Mouse (Mus musculus): ENCODE data around the gene Ankrd37. TPM values are rescaled to one million over a fixed set of nuclear protein-coding genes. Genes with fewer than 3 reads are reported as not detected.

The Ankrd37 gene
- polyA plus RNA-seq, 1 experiment = 1.8 TPM

- Histone ChIP-seq H3K27me3 (replicated peaks; ENCODE audit: control insufficient read depth, insufficient read depth, low read length) (no peaks in the 10 kb centered on the region), H3K4me3 (ENCODE audit: insufficient read depth, low read depth, low read length) (peak overlapping the region; percentile 3; the same call in 1 of the 2 replicates), H3K27ac (ENCODE audit: insufficient read depth, low read depth, low read length) (no peak overlapping the region), H3K36me3 (ENCODE audit: control insufficient read depth, insufficient read depth, low read length) (no peaks in the 10 kb centered on the region), H3K4me1 (ENCODE audit: control insufficient read depth, insufficient read depth, low read length) (peaks cover 7% of the 10 kb centered on the region; the same call in 1 of the 2 replicates)
- peak; percentile 57 for DNase-seq
- TF ChIP-seq POLR2A (IDR thresholded peaks at IDR 0.05; ENCODE audit: low read depth, low read length) = no peak
- peak; percentile 54 for TF ChIP-seq CTCF (conservative IDR thresholded peaks at IDR 0.05; ENCODE audit: insufficient read depth, insufficient read length, low read depth, low read length)
- WGBS = 11% methylated on average over 17 of the region's 17 CpGs
Observed at GRCm38 (mm10) chr8:46010746-46011680, 5.5 kb upstream of the Ankrd37 start.

GRCm38 (mm10) chr8:46010306-46010705 lies 4.8 kb upstream of the Ankrd37 start:
- Histone ChIP-seq H3K27me3 (replicated peaks; ENCODE audit: control insufficient read depth, insufficient read depth, low read length) (no peaks in the 10 kb centered on the region), H3K4me1 (ENCODE audit: control insufficient read depth, insufficient read depth, low read length) (peaks cover 7% of the 10 kb centered on the region; the same call in 1 of the 2 replicates), H3K36me3 (ENCODE audit: control insufficient read depth, insufficient read depth, low read length) (no peaks in the 10 kb centered on the region), H3K27ac (ENCODE audit: insufficient read depth, low read depth, low read length) (no peak overlapping the region), H3K4me3 (ENCODE audit: insufficient read depth, low read depth, low read length) (no peak overlapping the region)
- DNase-seq = peak; percentile 22
- no peak for TF ChIP-seq CTCF (conservative IDR thresholded peaks at IDR 0.05; ENCODE audit: insufficient read depth, insufficient read length, low read depth, low read length)
- TF ChIP-seq POLR2A (IDR thresholded peaks at IDR 0.05; ENCODE audit: low read depth, low read length) = no peak
- WGBS = 78% methylated on average over 2 of the region's 2 CpGs

GRCm38 (mm10) chr8:46007050-46007672 lies 1.7 kb upstream of the Ankrd37 start:
- Histone ChIP-seq H3K4me3 (ENCODE audit: insufficient read depth, low read depth, low read length) (no peak overlapping the region), H3K27me3 (replicated peaks; ENCODE audit: control insufficient read depth, insufficient read depth, low read length) (no peaks in the 10 kb centered on the region), H3K27ac (ENCODE audit: insufficient read depth, low read depth, low read length) (no peak overlapping the region), H3K36me3 (ENCODE audit: control insufficient read depth, insufficient read depth, low read length) (no peaks in the 10 kb centered on the region), H3K4me1 (ENCODE audit: control insufficient read depth, insufficient read depth, low read length) (peaks cover 7% of the 10 kb centered on the region; the same call in 1 of the 2 replicates)
- 65% methylated on average over 3 of the region's 3 CpGs for WGBS
- no peak for TF ChIP-seq POLR2A (IDR thresholded peaks at IDR 0.05; ENCODE audit: low read depth, low read length)
- TF ChIP-seq CTCF (conservative IDR thresholded peaks at IDR 0.05; ENCODE audit: insufficient read depth, insufficient read length, low read depth, low read length) = no peak
- no peak for DNase-seq

- peaks cover 5% of the 10 kb centered on the region; the same call in 1 of the 2 replicates for H3K36me3 ChIP-seq (ENCODE audit: control insufficient read depth, insufficient read depth, low read length)
- H3K4me3 ChIP-seq (ENCODE audit: insufficient read depth, low read depth, low read length) = peak overlapping the region; percentile 78
- DNase-seq = peak; percentile 99
- 3% methylated on average over 55 of the region's 55 CpGs for WGBS
- no peak for TF ChIP-seq CTCF (conservative IDR thresholded peaks at IDR 0.05; ENCODE audit: insufficient read depth, insufficient read length, low read depth, low read length)
- TF ChIP-seq POLR2A (IDR thresholded peaks at IDR 0.05; ENCODE audit: low read depth, low read length) = peak; percentile 87
- peaks cover 7% of the 10 kb centered on the region; the same call in 1 of the 2 replicates for H3K4me1 ChIP-seq (ENCODE audit: control insufficient read depth, insufficient read depth, low read length)
- H3K27ac ChIP-seq (ENCODE audit: insufficient read depth, low read depth, low read length) = peak overlapping the region; percentile 95
- no peaks in the 10 kb centered on the region for H3K27me3 ChIP-seq (replicated peaks; ENCODE audit: control insufficient read depth, insufficient read depth, low read length)
Observed at GRCm38 (mm10) chr8:45999784-46000705, 5.5 kb downstream of the Ankrd37 start.

GRCm38 (mm10) chr8:45999138-45999783 lies 6.2 kb downstream of the Ankrd37 start, which contains the start of gene Lrp2bp:
Gene Lrp2bp, plus strand, starts transcription at chr8:45999303.
- TF ChIP-seq POLR2A (IDR thresholded peaks at IDR 0.05; ENCODE audit: low read depth, low read length) (no peak), CTCF (conservative IDR thresholded peaks at IDR 0.05; ENCODE audit: insufficient read depth, insufficient read length, low read depth, low read length) (no peak)
- H3K36me3 ChIP-seq (ENCODE audit: control insufficient read depth, insufficient read depth, low read length) = peaks cover 5% of the 10 kb centered on the region; the same call in 1 of the 2 replicates
- H3K27ac ChIP-seq (ENCODE audit: insufficient read depth, low read depth, low read length) = peak within 1 kb of the TSS; percentile 95
- peaks cover 7% of the 10 kb centered on the region; the same call in 1 of the 2 replicates for H3K4me1 ChIP-seq (ENCODE audit: control insufficient read depth, insufficient read depth, low read length)
- no peaks in the 10 kb centered on the region for H3K27me3 ChIP-seq (replicated peaks; ENCODE audit: control insufficient read depth, insufficient read depth, low read length)
- H3K4me3 ChIP-seq (ENCODE audit: insufficient read depth, low read depth, low read length) = peak within 1 kb of the TSS; percentile 78
- DNase-seq = peak; percentile 56
- 5% methylated on average over 22 of the region's 22 CpGs for WGBS

GRCm38 (mm10) chr8:45998228-45998627 lies 7.3 kb downstream of the Ankrd37 start:
- Histone ChIP-seq H3K27me3 (replicated peaks; ENCODE audit: control insufficient read depth, insufficient read depth, low read length) (no peaks in the 10 kb centered on the region), H3K27ac (ENCODE audit: insufficient read depth, low read depth, low read length) (no peak overlapping the region), H3K36me3 (ENCODE audit: control insufficient read depth, insufficient read depth, low read length) (peaks cover 5% of the 10 kb centered on the region; the same call in 1 of the 2 replicates), H3K4me1 (ENCODE audit: control insufficient read depth, insufficient read depth, low read length) (peaks cover 7% of the 10 kb centered on the region; the same call in 1 of the 2 replicates), H3K4me3 (ENCODE audit: insufficient read depth, low read depth, low read length) (no peak overlapping the region)
- no peak for DNase-seq
- peak; percentile 26; the same call in 1 of the 2 replicates for TF ChIP-seq CTCF (conservative IDR thresholded peaks at IDR 0.05; ENCODE audit: insufficient read depth, insufficient read length, low read depth, low read length)
- TF ChIP-seq POLR2A (IDR thresholded peaks at IDR 0.05; ENCODE audit: low read depth, low read length) = no peak
- 82% methylated on average over 2 of the region's 2 CpGs for WGBS
